Mouse (Mus musculus) erythroid progenitor cell, adult 5-6 weeks (primary cell): ENCODE results near the gene Gm4756. TPM values are rescaled to one million over a fixed set of nuclear protein-coding genes. Genes with fewer than 3 reads are reported as not detected.
"Not testable (repeated sequence)": the region's sequence is repeated elsewhere in the genome, so short reads cannot be mapped to it uniquely, and the experiment has no call there.

Experiments used
- ATAC-seq: replicated peaks from 2 replicates; pipeline ENCODE4 v1.8.0; 2016; ENCODE audit warnings: moderate number of reproducible peaks, mild to moderate bottlenecking, moderate TSS enrichment, inconsistent platforms; ENCODE audit not compliant: poor library complexity, low FRiP score, severe bottlenecking
- total RNA-seq, 2 experiments: library from RNA; stranded (forward) in 1 of 2; stranded (reverse) in 1 of 2; fragments of 150-400 nt in 1 of 2; fragments of 186-747, 209-891 nt in 1 of 2; gene quantifications; 2 replicates each; pipeline versions ENCODE4 v1.2.3 to v1.2.4; 2015 to 2017; ENCODE audit warnings: low replicate concordance in 2 of 2

Gene Gm4756
- total RNA-seq (2015; ENCODE audit: low replicate concordance) (not detected in 2 replicates), total RNA-seq (2017; ENCODE audit: low replicate concordance) (not detected in 2 replicates)

DNA sequence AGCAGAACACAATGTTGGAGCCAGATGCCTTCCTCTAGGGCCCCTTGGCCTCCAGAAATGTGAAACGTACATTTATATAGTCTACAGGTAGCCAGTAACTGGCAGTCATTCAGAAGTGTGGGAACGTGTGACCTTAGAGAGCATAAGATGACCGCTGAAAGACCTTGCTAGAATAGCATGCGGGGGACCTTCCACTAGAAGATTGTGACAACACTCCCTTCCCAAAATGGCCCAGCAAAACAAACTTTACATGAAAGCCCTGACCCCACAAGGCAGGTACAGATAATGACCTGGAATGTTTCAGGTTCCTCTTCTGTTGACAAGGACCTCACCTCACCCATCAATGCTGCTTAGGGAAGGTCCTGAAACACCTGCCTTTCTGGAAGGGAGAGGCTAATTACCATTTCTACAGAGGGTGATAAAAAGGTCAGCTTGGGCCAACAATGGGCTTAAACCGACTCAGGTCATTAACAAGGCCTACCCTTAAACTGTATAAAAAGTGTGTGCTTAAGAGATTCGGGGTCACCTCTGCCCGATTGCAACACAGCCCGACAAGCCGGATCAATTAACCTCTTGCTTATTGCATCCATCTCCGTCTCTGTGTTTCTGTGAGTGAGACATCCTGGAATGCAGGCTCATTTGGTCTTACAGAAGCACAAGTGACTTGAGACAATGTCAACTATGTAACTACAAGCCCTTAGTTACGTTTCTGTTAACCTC lies at the start of gene Gm4756:
Gm4756 (minus strand) TSS at position 51 of the 720 bp plus-strand sequence.
- ATAC-seq: no peak

DNA sequence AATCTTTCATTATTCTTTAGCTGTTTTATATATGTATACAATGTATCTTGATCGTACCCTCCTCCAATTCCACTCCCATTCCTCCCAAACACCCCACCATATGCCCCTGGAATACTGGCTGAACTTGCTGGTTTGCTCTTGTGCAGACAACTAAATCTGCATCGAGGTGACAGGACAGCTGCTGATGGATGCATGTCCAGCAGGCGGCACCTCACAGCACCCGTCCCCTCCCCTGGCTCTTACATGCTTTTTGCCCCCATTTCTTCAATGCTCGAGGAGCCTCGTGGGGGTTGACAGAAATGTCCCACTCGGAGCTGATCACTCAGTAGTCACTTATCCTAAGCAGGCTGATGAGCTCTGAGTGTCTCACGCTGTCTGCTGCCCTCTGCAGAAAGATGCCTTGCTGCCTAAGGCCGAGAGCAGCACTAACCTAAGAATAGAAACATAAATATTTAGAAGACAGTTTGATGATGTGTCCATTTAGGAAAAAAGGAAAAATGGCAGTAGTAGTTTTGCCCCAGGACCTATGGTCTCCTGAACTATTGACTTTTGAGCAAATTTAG lies 45.5 kb upstream of the Gm4756 start:
- no peak for ATAC-seq

DNA sequence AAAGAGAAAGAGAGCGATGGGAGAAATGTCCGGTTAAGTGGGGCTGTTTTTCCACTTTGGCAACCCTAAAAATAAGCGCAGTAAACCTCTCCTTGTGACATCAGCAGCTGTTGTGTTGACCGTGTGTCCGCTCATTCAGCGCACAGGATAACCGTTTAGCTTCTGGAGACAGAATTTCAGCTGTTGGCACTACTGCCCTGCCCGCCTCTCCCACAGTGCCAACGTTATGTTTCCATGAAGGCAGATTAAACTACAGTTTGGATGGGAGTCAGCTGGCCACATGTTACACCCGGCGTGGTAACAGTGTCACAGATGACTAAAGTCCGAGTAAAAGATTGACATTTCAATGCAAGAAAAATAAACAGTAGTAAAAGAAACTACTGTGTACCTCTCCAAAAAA lies 45.0 kb upstream of the Gm4756 start:
- ATAC-seq: no peak

DNA sequence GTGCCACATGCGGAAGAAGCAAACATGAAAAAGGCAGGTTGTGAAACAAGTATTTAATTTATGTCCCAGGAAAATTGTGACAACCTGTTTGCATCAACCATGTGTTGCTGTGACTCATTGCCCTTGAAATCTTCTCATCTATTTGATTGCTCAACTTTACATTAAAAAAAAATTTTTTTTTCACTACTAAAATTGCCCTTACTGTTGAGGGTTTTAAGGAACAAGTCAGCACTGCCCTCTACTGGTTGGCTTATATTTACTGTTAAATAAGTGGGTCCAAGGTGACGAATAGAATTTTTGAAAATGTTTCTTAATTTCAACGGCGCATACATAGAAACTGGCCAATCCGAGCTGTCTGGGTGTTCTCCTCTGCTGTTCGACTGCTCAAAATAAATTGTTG lies 44.4 kb upstream of the Gm4756 start:
- no peak for ATAC-seq

DNA sequence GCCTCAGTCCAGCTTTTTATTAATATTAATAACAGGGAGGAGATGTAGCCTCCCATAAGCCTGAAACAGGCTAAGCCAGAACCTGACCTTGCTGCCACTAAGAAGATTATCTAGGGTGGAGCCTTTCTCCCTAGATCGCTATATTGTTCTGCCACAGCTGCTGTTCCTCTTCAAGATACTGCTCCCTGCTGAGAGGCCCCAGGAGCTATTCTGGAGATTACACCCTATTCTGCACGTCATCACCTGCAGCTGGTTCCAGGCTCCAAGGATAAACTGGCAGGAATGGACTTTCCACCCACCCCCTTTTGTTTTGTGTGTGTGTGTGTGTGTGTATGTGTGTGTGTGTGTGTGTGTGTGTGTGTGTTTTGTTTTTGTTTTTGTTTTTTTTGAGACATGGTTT lies 38.8 kb upstream of the Gm4756 start:
- ATAC-seq: not testable (repeated sequence)

DNA sequence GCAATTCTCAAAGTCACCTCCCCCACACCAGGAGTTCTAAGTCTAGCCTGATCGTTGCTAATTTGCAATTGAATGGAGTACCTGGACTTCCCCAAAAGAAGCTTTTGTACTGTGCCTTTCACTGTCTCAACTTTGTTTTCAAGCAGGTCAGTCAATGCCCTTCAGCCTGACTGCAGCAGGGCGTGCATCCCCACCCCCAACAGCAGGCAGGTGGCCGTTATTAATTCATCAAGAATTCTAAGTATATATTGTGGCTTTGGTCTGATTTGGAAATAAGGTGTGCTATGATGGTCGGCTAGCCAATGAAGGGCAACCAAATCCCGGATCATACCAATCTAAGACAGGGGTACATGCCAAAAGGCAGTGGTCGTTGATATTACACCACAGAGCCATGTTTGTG lies 38.3 kb upstream of the Gm4756 start:
- ATAC-seq: not testable (repeated sequence)

DNA sequence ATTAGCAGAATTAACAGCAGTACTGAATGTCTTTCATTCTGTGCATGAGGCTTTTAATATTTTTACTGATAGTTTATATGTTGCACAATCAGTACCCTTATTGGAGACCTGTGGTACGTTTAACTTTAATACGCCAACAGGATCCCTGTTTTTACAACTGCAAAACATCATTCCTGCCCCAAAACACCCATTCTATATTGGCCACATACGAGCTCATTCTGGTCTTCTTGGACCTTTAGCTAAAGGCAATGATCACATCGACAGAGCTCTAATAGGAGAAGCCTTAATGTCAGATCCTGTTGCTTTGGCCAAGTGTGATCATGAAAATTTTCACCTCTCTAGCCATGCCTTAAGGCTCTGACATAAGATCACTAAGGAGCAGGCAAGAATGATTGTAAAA lies 37.1 kb upstream of the Gm4756 start:
- ATAC-seq: not testable (repeated sequence)

DNA sequence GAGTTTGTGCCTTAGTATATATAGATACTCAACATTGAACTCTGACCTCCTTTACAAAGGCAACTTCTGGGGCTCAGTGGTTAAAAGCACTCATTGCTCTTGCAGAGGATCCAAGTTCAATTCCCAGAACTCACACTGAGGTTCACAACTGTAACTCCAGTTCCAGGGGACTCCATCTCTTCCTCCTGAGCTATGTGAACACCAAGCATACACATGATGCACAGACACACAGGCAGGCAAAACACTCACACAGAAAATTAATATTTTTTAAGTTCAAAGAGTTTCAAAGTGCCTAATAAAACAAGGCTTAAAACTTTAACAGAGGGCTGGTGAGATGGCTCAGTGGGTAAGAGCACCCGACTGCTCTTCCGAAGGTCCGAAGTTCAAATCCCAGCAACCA lies 34.2 kb upstream of the Gm4756 start:
- ATAC-seq: no peak

DNA sequence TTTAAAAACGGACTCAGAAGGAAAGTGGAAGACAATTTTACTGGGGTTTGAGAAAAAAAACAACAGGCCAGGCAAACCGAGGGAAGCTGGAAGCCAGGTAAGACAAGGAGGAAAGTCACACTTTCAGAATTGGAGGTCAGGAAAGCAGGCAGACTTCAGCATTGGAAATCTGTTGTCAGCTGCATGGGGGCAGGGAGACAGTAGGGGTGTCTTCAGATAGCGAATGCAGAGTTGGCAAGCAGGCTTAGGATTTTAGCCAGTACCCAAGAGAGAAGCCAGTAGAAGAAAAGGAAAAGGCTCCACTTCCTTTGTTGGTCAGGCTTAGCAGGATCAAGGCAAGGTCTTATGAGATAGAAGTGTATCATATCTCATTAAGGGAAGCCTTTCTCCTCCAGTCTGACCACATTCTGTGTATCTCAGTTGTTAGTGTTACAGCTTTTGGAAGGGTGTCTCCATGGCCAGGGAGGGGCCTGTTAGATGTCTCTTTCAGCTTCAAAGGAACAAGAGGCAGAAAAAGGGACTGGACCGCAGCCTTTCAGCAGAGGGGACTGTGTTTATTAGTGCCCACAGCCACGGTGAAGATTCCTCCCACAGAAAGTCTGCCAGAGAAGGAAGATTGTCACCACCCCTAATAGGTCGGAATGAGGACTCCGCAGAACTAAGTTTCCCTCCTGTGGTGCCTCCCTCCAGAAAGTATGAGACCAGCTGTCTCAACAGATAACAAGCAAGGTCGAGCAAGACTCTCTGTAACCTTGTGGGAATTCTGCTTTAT lies 33.2 kb upstream of the Gm4756 start:
- ATAC-seq: no peak

DNA sequence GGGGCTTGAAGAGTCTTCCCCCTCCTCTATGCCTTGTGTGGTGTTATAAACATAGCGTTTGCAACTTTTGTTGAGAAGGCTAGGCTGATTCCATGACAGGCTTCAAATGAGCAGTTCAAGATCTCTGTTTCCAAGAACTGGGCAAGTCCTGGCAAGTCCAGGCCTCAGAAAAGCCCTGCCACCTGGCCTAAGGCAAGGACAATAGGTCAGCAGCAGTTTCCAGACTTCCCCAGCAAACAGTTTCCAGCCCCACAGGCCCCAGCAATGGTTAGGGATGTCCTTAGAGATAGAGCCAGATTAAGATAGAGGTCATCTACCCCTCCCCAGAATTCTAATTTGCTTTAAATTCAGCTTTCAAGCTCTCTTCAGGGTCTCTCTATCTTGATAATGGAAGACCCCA lies 32.5 kb upstream of the Gm4756 start:
- no peak for ATAC-seq

DNA sequence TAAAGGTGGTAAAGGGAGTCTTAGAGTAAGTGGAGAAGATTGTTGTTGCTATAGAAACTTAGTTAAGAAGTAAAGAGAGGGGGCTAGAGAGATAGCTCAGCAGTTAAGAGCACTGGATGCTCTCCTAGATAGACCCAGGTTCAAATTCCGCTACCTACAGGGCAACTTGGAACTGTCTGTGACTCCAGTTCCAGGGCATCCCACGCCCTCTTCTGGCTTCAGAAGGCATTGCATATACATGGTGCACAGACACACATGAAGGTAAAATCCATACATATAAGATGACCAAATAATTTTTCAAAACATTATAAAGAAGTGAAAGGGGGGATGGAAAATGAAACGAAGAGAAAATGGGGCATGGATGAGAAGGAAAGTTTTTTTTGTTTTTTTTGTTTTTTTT lies 30.2 kb upstream of the Gm4756 start:
- no peak for ATAC-seq

DNA sequence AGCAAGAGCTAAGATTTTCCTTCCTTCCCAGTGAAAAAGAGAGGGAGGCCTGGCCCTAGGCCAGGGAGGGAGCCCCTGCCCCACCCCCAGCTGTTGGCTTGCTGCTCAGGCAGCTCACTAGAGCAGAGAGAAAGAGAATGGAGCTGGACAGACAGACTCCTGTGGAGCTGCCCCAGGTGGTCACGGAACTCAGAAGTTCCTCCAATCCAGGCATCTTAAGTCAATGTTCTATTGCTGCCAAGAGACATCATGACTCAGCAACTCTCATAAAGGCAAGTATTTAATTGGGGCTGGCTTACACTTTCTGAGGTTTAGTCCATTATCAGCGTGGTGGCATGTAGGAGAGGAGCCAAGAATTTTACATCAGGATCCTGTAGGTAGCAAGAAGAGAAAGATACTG lies 25.4 kb upstream of the Gm4756 start:
- ATAC-seq: no peak

DNA sequence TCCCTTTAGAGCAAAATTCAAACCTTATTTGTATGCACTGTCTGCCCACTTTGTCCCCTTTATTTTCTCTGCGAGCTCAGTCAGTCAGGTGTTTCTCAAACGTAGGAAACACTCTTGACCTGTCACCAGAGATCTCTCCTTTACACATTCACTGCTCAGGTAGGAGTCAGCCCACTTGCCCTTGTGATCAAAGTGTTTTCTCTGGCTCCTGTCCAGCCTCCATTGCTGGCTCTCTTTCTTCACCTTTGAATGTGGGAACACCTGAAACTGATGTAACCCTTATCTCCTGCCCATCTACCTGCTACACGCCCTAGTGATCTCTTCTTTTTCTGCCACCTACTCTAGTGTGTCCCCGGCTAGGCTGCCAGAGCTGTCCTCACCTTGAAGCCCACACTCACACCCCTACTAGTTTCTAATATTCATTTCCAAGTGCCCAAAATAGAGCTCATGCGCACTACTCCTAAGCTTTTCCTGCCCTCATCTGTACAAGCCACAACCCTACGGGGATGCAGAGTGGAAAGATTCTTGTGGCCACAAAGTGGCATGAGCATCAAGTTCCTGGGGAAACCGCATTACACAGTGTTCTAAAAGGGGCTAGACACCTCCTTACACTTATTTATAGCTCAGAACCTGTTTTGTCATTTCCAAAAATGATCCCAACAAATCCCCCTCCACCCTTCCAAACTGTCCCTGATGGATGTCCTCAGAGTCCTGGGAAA lies 24.8 kb upstream of the Gm4756 start:
- ATAC-seq: no peak

DNA sequence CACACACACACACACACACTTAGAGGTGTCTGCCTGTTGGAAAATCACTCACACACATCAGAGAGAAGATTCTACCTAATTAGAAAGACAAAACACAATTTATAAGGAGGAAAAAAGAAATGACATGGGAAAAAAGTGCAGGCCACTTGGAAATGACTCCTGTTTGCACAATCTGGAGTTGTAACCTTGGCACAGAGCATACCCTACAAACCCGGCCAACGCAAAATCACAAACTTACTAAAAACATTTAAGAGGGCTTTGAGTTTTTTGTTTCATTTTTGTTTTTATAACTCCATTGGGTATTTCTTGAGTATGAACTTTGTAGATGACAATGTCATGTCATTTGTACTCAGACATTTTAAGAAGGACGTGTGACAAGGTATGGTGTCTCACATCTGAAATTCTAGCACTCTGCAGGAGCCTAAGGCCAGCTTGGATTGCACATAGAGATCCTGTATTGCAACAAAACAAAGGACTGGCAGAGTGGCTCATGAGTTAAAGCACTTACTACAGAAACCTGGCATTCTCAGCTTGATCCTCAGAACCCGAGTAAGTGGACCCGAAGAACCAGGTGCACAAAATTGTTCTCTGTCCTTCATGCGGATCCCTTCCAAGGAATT lies 22.2 kb upstream of the Gm4756 start:
- no peak for ATAC-seq

DNA sequence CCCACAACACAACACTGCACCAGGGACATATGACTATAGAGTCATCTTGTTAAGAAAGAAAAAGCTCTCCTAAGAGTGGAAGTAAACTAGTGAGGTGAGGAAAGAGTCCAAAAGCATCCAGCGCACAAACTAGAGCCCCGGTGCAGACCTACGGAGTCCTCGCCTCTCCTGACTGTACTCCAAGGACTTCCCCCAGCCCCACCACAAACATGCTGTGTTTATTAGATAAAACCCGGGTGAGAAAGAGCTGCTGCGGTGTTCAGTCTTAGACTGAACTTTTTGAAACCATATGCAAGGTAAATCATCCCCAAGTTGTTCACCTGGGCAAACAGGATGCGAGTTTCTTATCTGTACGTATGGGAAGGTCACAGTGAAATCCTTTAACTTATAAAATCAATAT lies 21.5 kb upstream of the Gm4756 start:
- no peak for ATAC-seq

DNA sequence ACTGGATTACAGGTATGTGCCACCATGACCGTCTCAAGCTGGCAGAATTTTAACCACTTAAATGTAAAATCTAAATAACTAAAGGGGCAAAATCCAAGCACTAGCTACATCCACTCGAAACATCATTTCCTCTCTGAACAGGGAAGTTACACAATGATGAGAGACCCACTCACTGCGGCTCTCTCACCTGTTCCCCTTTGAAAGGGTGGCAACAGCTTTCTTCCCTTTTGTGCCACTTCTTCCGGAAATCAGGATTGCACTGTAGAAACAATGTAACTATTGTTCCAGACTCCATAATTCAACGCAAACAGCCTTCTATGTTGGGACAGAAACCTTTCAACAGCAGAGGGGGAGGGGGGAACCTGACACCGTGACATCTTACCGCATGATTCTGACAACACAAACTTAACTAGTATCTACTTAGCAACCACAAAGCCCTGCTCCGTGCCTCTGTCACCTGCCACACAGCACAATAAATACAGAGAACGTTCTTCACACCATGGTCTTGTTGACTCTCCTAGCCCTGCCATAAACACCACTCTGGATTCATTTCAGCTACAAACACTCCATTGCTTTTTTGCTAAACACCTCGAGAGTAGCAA lies 18.5 kb upstream of the Gm4756 start:
- no peak for ATAC-seq

DNA sequence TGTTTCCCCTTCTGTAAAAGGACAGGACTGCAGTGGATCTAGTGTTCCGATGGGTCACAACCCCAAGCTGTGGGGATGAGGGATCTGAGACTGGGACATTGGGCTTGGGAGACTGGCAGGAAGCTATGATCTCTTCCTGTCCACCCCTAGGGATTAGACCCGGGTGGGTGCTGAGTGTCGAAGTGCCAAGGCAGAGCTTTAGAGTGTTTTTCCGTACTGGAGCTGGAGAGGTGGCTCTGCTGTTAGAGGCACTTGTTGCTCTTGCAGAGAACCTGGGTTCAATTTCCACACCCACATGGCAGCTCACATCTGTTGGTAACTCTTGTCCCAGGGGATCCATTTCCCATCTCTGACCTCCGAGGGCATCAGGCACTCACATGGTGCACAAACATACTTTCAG lies 16.6 kb upstream of the Gm4756 start:
- no peak for ATAC-seq

DNA sequence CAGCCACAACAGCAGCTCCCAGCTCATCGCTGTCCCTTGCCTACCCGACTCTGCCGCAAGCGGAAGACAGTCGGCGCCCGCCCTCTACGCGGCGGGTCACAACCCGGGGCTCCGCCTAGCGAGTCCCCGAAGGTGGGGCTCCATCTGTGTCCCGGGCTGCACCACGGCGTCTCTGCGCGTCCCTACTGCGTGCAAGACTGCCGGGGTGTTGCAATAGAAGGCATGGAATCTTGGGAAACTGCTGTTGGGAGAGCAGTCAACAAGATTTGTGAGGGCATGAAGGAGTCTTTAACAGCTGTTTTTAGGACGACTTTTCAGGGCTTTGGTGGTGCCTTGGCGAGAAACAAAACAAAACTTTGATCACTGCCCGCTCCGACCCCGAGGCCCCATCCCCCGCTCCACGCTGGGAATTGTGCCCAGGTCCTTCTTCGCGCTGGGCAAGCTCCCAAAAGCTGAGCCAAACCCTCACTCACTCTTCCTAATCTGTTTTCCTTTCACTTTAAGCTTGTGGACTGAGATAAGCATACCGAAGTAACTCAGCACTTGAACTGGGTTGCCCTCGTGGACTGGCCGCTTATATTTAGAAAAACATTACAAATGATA lies 15.4 kb upstream of the Gm4756 start, which contains the start of gene Dhrs7:
Dhrs7 (minus strand) TSS at position 175 of the 603 bp plus-strand sequence.
- ATAC-seq: peak; percentile 78
